Comparison of ENCODE assay signal across 8 mouse cellular contexts in the genomic region with DNA sequence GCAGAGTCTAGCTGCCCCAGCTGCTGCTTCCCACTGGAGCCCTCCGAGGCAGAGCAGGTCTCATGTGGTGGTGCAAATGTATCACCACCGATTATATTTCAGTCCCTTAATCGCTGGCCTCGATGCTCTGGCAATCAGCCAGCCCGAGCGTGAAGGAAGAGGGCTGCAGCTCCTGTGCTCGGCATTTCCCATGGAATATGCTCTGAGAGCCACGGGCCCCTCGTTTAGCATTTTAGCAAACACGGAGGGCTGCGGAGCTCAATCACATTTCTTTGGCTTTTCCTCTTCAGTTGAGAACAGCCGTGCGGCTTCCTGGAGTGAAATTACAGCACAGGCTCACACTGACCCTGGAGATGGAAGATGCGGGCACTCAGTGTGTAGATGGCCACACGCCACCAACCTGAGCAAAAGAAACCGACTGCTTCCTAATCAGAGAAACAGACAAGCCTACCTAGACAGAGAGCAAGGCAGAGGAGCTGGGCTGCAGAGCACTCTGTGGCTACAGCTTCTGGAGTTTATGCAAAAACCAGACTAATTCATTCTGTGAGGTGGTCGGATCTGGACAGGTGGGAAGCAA.
DNase-seq lines count a peak whose midpoint lies in the region; ATAC-seq and TF ChIP-seq lines count a peak whose summit lies in the region.

No protein-coding gene starts in this region.

- H3K9me3 ChIP-seq in forebrain, embryonic 13.5 days (replicated peaks): no peaks in the 10 kb centered on the region
- no peaks in the 10 kb centered on the region for H3K9me3 ChIP-seq in neural tube, embryonic 15.5 days (replicated peaks)

- peak overlapping the region; percentile 80 for H3K4me3 ChIP-seq in cerebellum, adult 2 months (replicated peaks; ENCODE audit: insufficient read depth, low read depth, low read length)
- H3K4me3 ChIP-seq in forebrain, embryonic 13.5 days: peak overlapping the region; percentile 13
- peak overlapping the region; percentile 24 for H3K4me3 ChIP-seq in neural tube, embryonic 15.5 days (replicated peaks)

- no peaks in the 10 kb centered on the region for H3K27me3 ChIP-seq in cerebellum, adult 2 months (ENCODE audit: control insufficient read depth, insufficient read depth, low read length)
- no peaks in the 10 kb centered on the region for H3K27me3 ChIP-seq in forebrain, embryonic 13.5 days
- H3K27me3 ChIP-seq in neural tube, embryonic 15.5 days (replicated peaks): no peaks in the 10 kb centered on the region

- H3K9ac ChIP-seq in forebrain, embryonic 13.5 days: peak overlapping the region; percentile 43
- 0 out of 2 replicates have a peak overlapping the region, but pooled peaks have one; percentile 23 for H3K9ac ChIP-seq in neural tube, embryonic 15.5 days (replicated peaks)

- no peaks in the 10 kb centered on the region for H3K36me3 ChIP-seq in forebrain, embryonic 13.5 days (ENCODE audit: poor library complexity, severe bottlenecking)
- no peaks in the 10 kb centered on the region for H3K36me3 ChIP-seq in neural tube, embryonic 15.5 days

- peak overlapping the region; percentile 83 for H3K27ac ChIP-seq in cerebellum, adult 2 months (ENCODE audit: insufficient read depth, low read length)
- H3K27ac ChIP-seq in forebrain, embryonic 13.5 days: no peak overlapping the region
- peak overlapping the region; percentile 64 for H3K27ac ChIP-seq in neural tube, embryonic 15.5 days (replicated peaks)

- DNase-seq in layer of hippocampus, postnatal 10 days (ENCODE audit: low spot score in 2 of 2): peak; percentile 18 to 33
- DNase-seq in layer of hippocampus, adult 18-20 months (ENCODE audit: low spot score in 2 of 2): no peak
- peak; percentile 86 to 90 for DNase-seq in cerebellum, adult 2 months
- peak; percentile 8 for DNase-seq in kidney, postnatal 14 days
- DNase-seq in thymus, postnatal 4 days: no peak
- no peak for DNase-seq in frontal cortex, adult 2 months (ENCODE audit: extremely low spot score in 1 of 2, low spot score in 1 of 2)

- H3K4me1 ChIP-seq in cerebellum, adult 2 months (ENCODE audit: control insufficient read depth, insufficient read depth, low read length): peaks cover 11% of the 10 kb centered on the region; the same call in 1 of the 2 replicates
- peaks cover 14% of the 10 kb centered on the region for H3K4me1 ChIP-seq in forebrain, embryonic 13.5 days
- H3K4me1 ChIP-seq in neural tube, embryonic 15.5 days: peaks cover 14% of the 10 kb centered on the region

- H3K4me2 ChIP-seq in forebrain, embryonic 13.5 days: peak overlapping the region; percentile 54
- H3K4me2 ChIP-seq in neural tube, embryonic 15.5 days: peak overlapping the region; percentile 54

- peak; percentile 43; the same call in 1 of the 2 replicates for TF ChIP-seq POLR2A in cerebellum, adult 2 months (IDR thresholded peaks at IDR 0.05; ENCODE audit: borderline replicate concordance, insufficient read depth, low read length)

- peak; percentile 72 for ATAC-seq in forebrain, embryonic 13.5 days
- peak; percentile 46; the same call in 1 of the 2 replicates for ATAC-seq in neural tube, embryonic 15.5 days (ENCODE audit: low FRiP score)

- TF ChIP-seq CTCF in cerebellum, adult 2 months (IDR thresholded peaks at IDR 0.05; ENCODE audit: borderline replicate concordance, insufficient read depth, low read depth, low read length): no peak

- 2% methylated on average over 17 of the region's 17 CpGs for WGBS in cerebellum, adult 2 months
- WGBS in forebrain, embryonic 13.5 days: 23% methylated on average over 17 of the region's 17 CpGs
- 18% methylated on average over 17 of the region's 17 CpGs for WGBS in neural tube, embryonic 15.5 days

Comparison
In these comparisons a context has a peak if more than half of its experiments do, and no peak if none do; other contexts are left out.
1. DNase-seq: peak in layer of hippocampus, postnatal 10 days (2 of 2), cerebellum, adult 2 months (2 of 2) and kidney, postnatal 14 days (single experiment); none in layer of hippocampus, adult 18-20 months (0 of 2), thymus, postnatal 4 days (single experiment) and frontal cortex, adult 2 months (0 of 2).
2. H3K4me3 ChIP-seq: peak in every context shown above with its lines; median percentile 80 in cerebellum, adult 2 months; 24 in neural tube, embryonic 15.5 days; 13 in forebrain, embryonic 13.5 days.